Mouse (Mus musculus): Measurements from ENCODE around the gene Iqgap2. TPM values are rescaled to one million over a fixed set of nuclear protein-coding genes. Genes with fewer than 3 reads are reported as not detected.

Gene Iqgap2
- total RNA-seq, 1 experiment from 2014 or later: 33.4 TPM

GRCm38 (mm10) chr13:95794346-95794745 is 97.4 kb downstream of the Iqgap2 start:
- ATAC-seq (ENCODE audit: extremely low read depth, insufficient number of reproducible peaks, low FRiP score, poor library complexity, severe bottlenecking): no peak

- ATAC-seq (ENCODE audit: extremely low read depth, insufficient number of reproducible peaks, low FRiP score, poor library complexity, severe bottlenecking): no peak
Measured at GRCm38 (mm10) chr13:95790883-95791282, 100.8 kb downstream of the Iqgap2 start.

GRCm38 (mm10) chr13:95788631-95789376 is 102.9 kb downstream of the Iqgap2 start:
- no peak for ATAC-seq (ENCODE audit: extremely low read depth, insufficient number of reproducible peaks, low FRiP score, poor library complexity, severe bottlenecking)

GRCm38 (mm10) chr13:95782969-95783332 is 108.8 kb downstream of the Iqgap2 start:
- no peak for ATAC-seq (ENCODE audit: extremely low read depth, insufficient number of reproducible peaks, low FRiP score, poor library complexity, severe bottlenecking)

- no peak for ATAC-seq (ENCODE audit: extremely low read depth, insufficient number of reproducible peaks, low FRiP score, poor library complexity, severe bottlenecking)
Measured at GRCm38 (mm10) chr13:95782311-95782968, 109.3 kb downstream of the Iqgap2 start.

- no peak for ATAC-seq (ENCODE audit: extremely low read depth, insufficient number of reproducible peaks, low FRiP score, poor library complexity, severe bottlenecking)
Measured at GRCm38 (mm10) chr13:95780038-95780437, 111.7 kb downstream of the Iqgap2 start.

- ATAC-seq (ENCODE audit: extremely low read depth, insufficient number of reproducible peaks, low FRiP score, poor library complexity, severe bottlenecking): no peak
Measured at GRCm38 (mm10) chr13:95779261-95779660, 112.5 kb downstream of the Iqgap2 start.

- peak; percentile 62 for ATAC-seq (ENCODE audit: extremely low read depth, insufficient number of reproducible peaks, low FRiP score, poor library complexity, severe bottlenecking)
Measured at GRCm38 (mm10) chr13:95778761-95779161, 113.0 kb downstream of the Iqgap2 start.

GRCm38 (mm10) chr13:95777651-95778391 is 113.9 kb downstream of the Iqgap2 start:
- ATAC-seq (ENCODE audit: extremely low read depth, insufficient number of reproducible peaks, low FRiP score, poor library complexity, severe bottlenecking): no peak

- no peak for ATAC-seq (ENCODE audit: extremely low read depth, insufficient number of reproducible peaks, low FRiP score, poor library complexity, severe bottlenecking)
Measured at GRCm38 (mm10) chr13:95777237-95777636, 114.5 kb downstream of the Iqgap2 start.

- no peak for ATAC-seq (ENCODE audit: extremely low read depth, insufficient number of reproducible peaks, low FRiP score, poor library complexity, severe bottlenecking)
Measured at GRCm38 (mm10) chr13:95774966-95775696, 116.6 kb downstream of the Iqgap2 start.

- ATAC-seq (ENCODE audit: extremely low read depth, insufficient number of reproducible peaks, low FRiP score, poor library complexity, severe bottlenecking): peak; percentile 28; the same call in 1 of the 2 replicates
Measured at GRCm38 (mm10) chr13:95765017-95765416, 126.7 kb downstream of the Iqgap2 start.

GRCm38 (mm10) chr13:95763876-95764517 is 127.7 kb downstream of the Iqgap2 start:
- ATAC-seq (ENCODE audit: extremely low read depth, insufficient number of reproducible peaks, low FRiP score, poor library complexity, severe bottlenecking): no peak

GRCm38 (mm10) chr13:95759810-95760209 is 131.9 kb downstream of the Iqgap2 start:
- ATAC-seq (ENCODE audit: extremely low read depth, insufficient number of reproducible peaks, low FRiP score, poor library complexity, severe bottlenecking): no peak

- no peak for ATAC-seq (ENCODE audit: extremely low read depth, insufficient number of reproducible peaks, low FRiP score, poor library complexity, severe bottlenecking)
Measured at GRCm38 (mm10) chr13:95754285-95754684, 137.4 kb downstream of the Iqgap2 start.

- no peak for ATAC-seq (ENCODE audit: extremely low read depth, insufficient number of reproducible peaks, low FRiP score, poor library complexity, severe bottlenecking)
Measured at GRCm38 (mm10) chr13:95752386-95752785, 139.3 kb downstream of the Iqgap2 start.

GRCm38 (mm10) chr13:95747541-95747940 is 144.2 kb downstream of the Iqgap2 start:
- no peak for ATAC-seq (ENCODE audit: extremely low read depth, insufficient number of reproducible peaks, low FRiP score, poor library complexity, severe bottlenecking)

GRCm38 (mm10) chr13:95747101-95747500 is 144.6 kb downstream of the Iqgap2 start:
- ATAC-seq (ENCODE audit: extremely low read depth, insufficient number of reproducible peaks, low FRiP score, poor library complexity, severe bottlenecking): no peak

- peak; percentile 41; the same call in 1 of the 2 replicates for ATAC-seq (ENCODE audit: extremely low read depth, insufficient number of reproducible peaks, low FRiP score, poor library complexity, severe bottlenecking)
Measured at GRCm38 (mm10) chr13:95746509-95746908, 145.2 kb downstream of the Iqgap2 start.
